Mouse (Mus musculus): ENCODE measurements around the gene Ntng1. TPM values are rescaled to one million over a fixed set of nuclear protein-coding genes. Genes with fewer than 3 reads are reported as not detected.

Gene Ntng1
- polyA plus RNA-seq, 1 experiment: 0.05 TPM

- no peak for DNase-seq (ENCODE audit: low read depth in 1 of 2, low spot score in 2 of 2)
- TF ChIP-seq CTCF (IDR thresholded peaks at IDR 0.05; ENCODE audit: extremely low read depth, insufficient read depth, insufficient read length, insufficient replicate concordance) (no peak), POLR2A (IDR thresholded peaks at IDR 0.05; ENCODE audit: low read depth, low read length) (no peak)
- Histone ChIP-seq H3K4me1 (ENCODE audit: control insufficient read depth, insufficient read depth, insufficient read length) (no peaks in the 10 kb centered on the region), H3K27me3 (ENCODE audit: control insufficient read depth, insufficient read depth, low read length) (no peaks in the 10 kb centered on the region), H3K36me3 (ENCODE audit: control insufficient read depth, insufficient read depth, low read length) (no peaks in the 10 kb centered on the region), H3K27ac (ENCODE audit: insufficient read depth, low read length) (no peak overlapping the region), H3K4me3 (ENCODE audit: extremely low read depth, insufficient read depth, insufficient read length) (no peak overlapping the region)
- WGBS: 91% methylated on average over 6 of the region's 6 CpGs
Observed at GRCm38 (mm10) chr3:110055915-110056314, 87.9 kb downstream of the Ntng1 start.

- H3K27ac ChIP-seq (ENCODE audit: insufficient read depth, low read length): no peak overlapping the region
- H3K4me3 ChIP-seq (ENCODE audit: extremely low read depth, insufficient read depth, insufficient read length): no peak overlapping the region
- 90% methylated on average over 6 of the region's 6 CpGs for WGBS
- no peaks in the 10 kb centered on the region for H3K27me3 ChIP-seq (ENCODE audit: control insufficient read depth, insufficient read depth, low read length)
- DNase-seq (ENCODE audit: low read depth in 1 of 2, low spot score in 2 of 2): no peak
- no peak for TF ChIP-seq CTCF (IDR thresholded peaks at IDR 0.05; ENCODE audit: extremely low read depth, insufficient read depth, insufficient read length, insufficient replicate concordance)
- TF ChIP-seq POLR2A (IDR thresholded peaks at IDR 0.05; ENCODE audit: low read depth, low read length): no peak
- no peaks in the 10 kb centered on the region for H3K36me3 ChIP-seq (ENCODE audit: control insufficient read depth, insufficient read depth, low read length)
- H3K4me1 ChIP-seq (ENCODE audit: control insufficient read depth, insufficient read depth, insufficient read length): no peaks in the 10 kb centered on the region
Observed at GRCm38 (mm10) chr3:110055433-110055832, 88.4 kb downstream of the Ntng1 start.

- Histone ChIP-seq H3K27me3 (ENCODE audit: control insufficient read depth, insufficient read depth, low read length) (no peaks in the 10 kb centered on the region), H3K4me1 (ENCODE audit: control insufficient read depth, insufficient read depth, insufficient read length) (no peaks in the 10 kb centered on the region), H3K36me3 (ENCODE audit: control insufficient read depth, insufficient read depth, low read length) (no peaks in the 10 kb centered on the region), H3K27ac (ENCODE audit: insufficient read depth, low read length) (no peak overlapping the region), H3K4me3 (ENCODE audit: extremely low read depth, insufficient read depth, insufficient read length) (no peak overlapping the region)
- 75% methylated on average over 2 of the region's 2 CpGs for WGBS
- TF ChIP-seq CTCF (IDR thresholded peaks at IDR 0.05; ENCODE audit: extremely low read depth, insufficient read depth, insufficient read length, insufficient replicate concordance) (no peak), POLR2A (IDR thresholded peaks at IDR 0.05; ENCODE audit: low read depth, low read length) (no peak)
- DNase-seq (ENCODE audit: low read depth in 1 of 2, low spot score in 2 of 2): no peak
Observed at GRCm38 (mm10) chr3:110054125-110054524, 89.7 kb downstream of the Ntng1 start.

GRCm38 (mm10) chr3:110048152-110048551, 95.7 kb downstream of the Ntng1 start:
- TF ChIP-seq CTCF (IDR thresholded peaks at IDR 0.05; ENCODE audit: extremely low read depth, insufficient read depth, insufficient read length, insufficient replicate concordance): no peak
- no peak for TF ChIP-seq POLR2A (IDR thresholded peaks at IDR 0.05; ENCODE audit: low read depth, low read length)
- Histone ChIP-seq H3K4me1 (ENCODE audit: control insufficient read depth, insufficient read depth, insufficient read length) (no peaks in the 10 kb centered on the region), H3K4me3 (ENCODE audit: extremely low read depth, insufficient read depth, insufficient read length) (no peak overlapping the region), H3K27me3 (ENCODE audit: control insufficient read depth, insufficient read depth, low read length) (no peaks in the 10 kb centered on the region), H3K27ac (ENCODE audit: insufficient read depth, low read length) (no peak overlapping the region), H3K36me3 (ENCODE audit: control insufficient read depth, insufficient read depth, low read length) (no peaks in the 10 kb centered on the region)
- DNase-seq (ENCODE audit: low read depth in 1 of 2, low spot score in 2 of 2): no peak
- 88% methylated on average over 6 of the region's 6 CpGs for WGBS

- TF ChIP-seq POLR2A (IDR thresholded peaks at IDR 0.05; ENCODE audit: low read depth, low read length): no peak
- TF ChIP-seq CTCF (IDR thresholded peaks at IDR 0.05; ENCODE audit: extremely low read depth, insufficient read depth, insufficient read length, insufficient replicate concordance): no peak
- Histone ChIP-seq H3K36me3 (ENCODE audit: control insufficient read depth, insufficient read depth, low read length) (no peaks in the 10 kb centered on the region), H3K4me1 (ENCODE audit: control insufficient read depth, insufficient read depth, insufficient read length) (no peaks in the 10 kb centered on the region), H3K4me3 (ENCODE audit: extremely low read depth, insufficient read depth, insufficient read length) (no peak overlapping the region), H3K27me3 (ENCODE audit: control insufficient read depth, insufficient read depth, low read length) (no peaks in the 10 kb centered on the region), H3K27ac (ENCODE audit: insufficient read depth, low read length) (no peak overlapping the region)
- 93% methylated on average over 2 of the region's 2 CpGs for WGBS
- DNase-seq (ENCODE audit: low read depth in 1 of 2, low spot score in 2 of 2): no peak
Observed at GRCm38 (mm10) chr3:110046750-110047149, 97.1 kb downstream of the Ntng1 start.

GRCm38 (mm10) chr3:110044209-110044608, 99.6 kb downstream of the Ntng1 start:
- no peaks in the 10 kb centered on the region for H3K27me3 ChIP-seq (ENCODE audit: control insufficient read depth, insufficient read depth, low read length)
- no peaks in the 10 kb centered on the region for H3K36me3 ChIP-seq (ENCODE audit: control insufficient read depth, insufficient read depth, low read length)
- WGBS: 89% methylated on average over 2 of the region's 2 CpGs
- no peaks in the 10 kb centered on the region for H3K4me1 ChIP-seq (ENCODE audit: control insufficient read depth, insufficient read depth, insufficient read length)
- DNase-seq (ENCODE audit: low read depth in 1 of 2, low spot score in 2 of 2): no peak
- H3K4me3 ChIP-seq (ENCODE audit: extremely low read depth, insufficient read depth, insufficient read length): no peak overlapping the region
- no peak overlapping the region for H3K27ac ChIP-seq (ENCODE audit: insufficient read depth, low read length)
- TF ChIP-seq CTCF (IDR thresholded peaks at IDR 0.05; ENCODE audit: extremely low read depth, insufficient read depth, insufficient read length, insufficient replicate concordance): no peak
- TF ChIP-seq POLR2A (IDR thresholded peaks at IDR 0.05; ENCODE audit: low read depth, low read length): no peak

- no peak for DNase-seq (ENCODE audit: low read depth in 1 of 2, low spot score in 2 of 2)
- H3K27ac ChIP-seq (ENCODE audit: insufficient read depth, low read length): no peak overlapping the region
- H3K36me3 ChIP-seq (ENCODE audit: control insufficient read depth, insufficient read depth, low read length): no peaks in the 10 kb centered on the region
- H3K27me3 ChIP-seq (ENCODE audit: control insufficient read depth, insufficient read depth, low read length): no peaks in the 10 kb centered on the region
- H3K4me3 ChIP-seq (ENCODE audit: extremely low read depth, insufficient read depth, insufficient read length): no peak overlapping the region
- WGBS: 89% methylated on average over 1 of the region's 1 CpGs
- TF ChIP-seq CTCF (IDR thresholded peaks at IDR 0.05; ENCODE audit: extremely low read depth, insufficient read depth, insufficient read length, insufficient replicate concordance): no peak
- TF ChIP-seq POLR2A (IDR thresholded peaks at IDR 0.05; ENCODE audit: low read depth, low read length): no peak
- H3K4me1 ChIP-seq (ENCODE audit: control insufficient read depth, insufficient read depth, insufficient read length): no peaks in the 10 kb centered on the region
Observed at GRCm38 (mm10) chr3:110043641-110044187, 100.1 kb downstream of the Ntng1 start.
